Mouse (Mus musculus): Measurements from ENCODE around the gene Casc4. TPM values are rescaled to one million over a fixed set of nuclear protein-coding genes. Genes with fewer than 3 reads are reported as not detected.
A peak's percentile ranks its signal among the peaks of the same experiment; 100 is the strongest.

Casc4 gene
- total RNA-seq (2021): 100 to 1,000 TPM in 1 of 2 experiments, 10 to 100 TPM in 1; 97.9 to 115 TPM

DNA sequence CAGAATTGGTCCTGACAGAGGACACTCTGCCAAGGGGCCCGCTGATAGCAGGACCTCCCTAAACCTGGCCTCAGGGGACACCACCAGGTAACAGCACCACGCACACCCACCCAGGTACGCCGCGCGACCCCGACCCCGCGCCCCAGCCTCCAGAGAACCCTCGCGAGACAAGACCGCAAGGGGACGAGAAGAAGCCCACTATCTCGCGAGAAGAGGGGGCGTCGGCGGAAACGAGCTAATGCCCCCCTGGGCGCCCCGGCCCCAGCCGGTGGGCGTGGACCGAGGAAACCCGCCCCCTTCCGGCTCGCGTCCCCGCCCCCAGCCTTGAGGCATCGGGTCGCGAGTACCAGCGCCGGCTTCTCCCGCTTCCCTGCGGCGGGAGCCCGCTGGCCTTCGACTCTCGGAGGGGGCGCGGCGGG is at the start of gene Casc4:
Gene Casc4, plus strand, starts transcription at position 339 of the 419 bp plus-strand sequence.
- DNase-seq: peak; percentile 80 to 82

DNA sequence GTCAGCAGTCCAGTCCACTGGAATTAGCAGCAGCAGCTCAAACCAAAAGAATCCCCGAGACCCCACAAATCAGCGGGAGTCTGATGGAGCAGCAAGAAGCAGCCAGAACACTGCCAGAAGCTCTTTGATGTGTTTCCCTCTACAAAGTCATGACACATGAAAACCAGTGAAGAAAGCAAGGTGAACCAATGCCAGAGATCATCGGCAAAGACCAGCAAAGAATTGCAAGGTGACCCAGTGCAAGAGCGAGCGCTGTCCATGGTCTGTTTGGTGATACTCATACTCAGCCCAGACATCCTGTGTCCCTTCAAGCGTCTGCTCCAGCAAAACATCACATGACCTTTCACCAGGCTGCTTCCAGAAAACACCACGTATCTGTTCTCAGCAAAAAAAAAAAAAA is 45.0 kb upstream of the Casc4 start:
- DNase-seq: no peak

DNA sequence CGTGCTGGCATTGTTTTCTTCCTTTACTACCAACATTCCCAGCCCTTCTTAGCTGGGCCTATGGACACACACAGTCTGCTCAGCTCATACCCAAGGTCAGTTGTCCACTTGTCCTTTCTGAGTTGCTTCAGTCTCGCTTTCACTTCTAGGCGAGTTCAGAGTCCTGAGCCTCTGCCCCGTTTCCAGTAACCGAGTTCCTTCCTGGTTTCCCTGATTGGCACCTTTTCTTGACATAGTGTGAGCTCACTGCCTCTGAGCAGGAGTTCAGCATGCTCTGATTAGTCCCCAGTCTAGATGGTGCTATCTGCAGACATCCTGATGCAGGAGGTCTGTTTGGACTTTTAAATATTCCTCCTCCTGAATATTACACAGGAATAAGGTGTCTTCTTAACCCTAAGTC is 42.1 kb upstream of the Casc4 start:
- DNase-seq: no peak

DNA sequence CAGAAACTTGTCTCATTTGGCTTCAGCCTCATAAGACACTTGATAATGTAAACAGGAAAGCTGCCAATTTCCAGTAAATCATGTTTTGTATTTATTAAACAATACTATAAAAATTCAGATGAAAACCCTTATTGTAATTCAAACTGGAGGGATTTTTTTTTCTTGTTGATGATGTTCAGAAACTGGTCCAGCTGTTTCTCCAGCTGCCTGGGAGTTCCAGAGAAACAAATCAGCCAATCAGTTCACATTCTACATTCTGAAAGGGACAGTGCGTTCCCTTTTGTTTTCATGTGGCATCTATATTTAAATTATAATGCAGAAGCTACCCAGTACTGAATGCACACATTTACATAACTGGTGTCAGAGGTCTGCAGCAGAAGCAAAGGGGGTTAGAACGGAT is 40.6 kb upstream of the Casc4 start:
- no peak for DNase-seq

DNA sequence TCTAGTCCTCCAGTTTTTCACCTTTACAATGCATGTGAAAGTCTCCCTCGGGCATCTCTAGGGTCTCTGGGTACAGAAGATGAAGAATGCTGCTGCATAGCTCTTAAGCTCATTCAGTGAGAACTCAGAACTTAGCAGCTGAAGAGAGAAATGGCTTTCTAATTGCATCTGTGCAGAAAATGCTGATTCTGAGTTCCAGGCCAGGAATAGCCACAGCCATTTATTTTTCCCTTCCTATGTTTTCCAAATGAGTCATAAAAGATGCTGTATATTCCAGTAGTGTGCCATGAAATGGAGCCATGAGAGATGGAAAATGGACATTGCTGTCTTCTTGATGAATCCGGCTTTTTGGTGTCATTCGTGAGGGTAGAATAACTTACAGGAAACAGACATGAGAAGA is 38.4 kb upstream of the Casc4 start:
- DNase-seq: no peak

DNA sequence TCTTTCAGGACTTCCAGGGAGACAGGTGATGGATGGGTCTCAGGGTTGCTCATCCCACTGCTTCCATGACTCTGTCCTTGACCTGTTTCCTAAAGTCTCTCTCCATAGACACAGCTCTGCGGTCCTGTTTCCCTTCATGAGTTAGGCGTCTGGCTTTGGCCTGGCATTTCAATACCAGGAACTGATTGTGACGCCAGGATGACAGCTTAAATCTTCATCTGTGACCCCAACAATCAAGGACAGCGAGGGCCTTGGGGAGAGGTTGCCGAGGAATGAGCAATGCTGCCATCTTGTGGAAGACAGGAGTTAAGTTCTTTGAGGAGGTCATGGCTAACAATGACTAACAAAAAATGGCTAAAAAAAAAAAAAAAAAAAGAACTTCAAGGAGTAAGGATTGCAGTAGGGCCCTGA is 34.3 kb upstream of the Casc4 start:
- DNase-seq: peak; percentile 38 to 53

DNA sequence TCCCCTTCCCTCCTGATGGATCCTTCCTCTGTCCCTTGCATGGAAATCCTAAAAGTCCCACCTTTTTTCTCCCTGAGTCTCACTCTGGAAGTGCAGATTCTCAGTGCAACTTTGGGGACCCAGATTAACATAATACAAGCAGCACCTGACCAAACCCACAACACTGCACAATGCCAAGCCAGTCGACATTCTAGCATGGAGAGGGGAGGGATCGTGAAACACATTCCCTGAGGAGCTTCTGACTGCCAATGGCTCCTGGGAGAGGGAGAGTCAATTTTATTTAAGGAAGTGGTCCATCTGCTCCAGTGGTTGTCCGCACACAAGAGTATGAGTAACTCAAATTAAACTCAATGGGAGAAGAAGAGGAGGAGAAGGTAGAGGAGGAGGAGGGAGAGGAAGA is 31.8 kb upstream of the Casc4 start:
- DNase-seq: no peak

DNA sequence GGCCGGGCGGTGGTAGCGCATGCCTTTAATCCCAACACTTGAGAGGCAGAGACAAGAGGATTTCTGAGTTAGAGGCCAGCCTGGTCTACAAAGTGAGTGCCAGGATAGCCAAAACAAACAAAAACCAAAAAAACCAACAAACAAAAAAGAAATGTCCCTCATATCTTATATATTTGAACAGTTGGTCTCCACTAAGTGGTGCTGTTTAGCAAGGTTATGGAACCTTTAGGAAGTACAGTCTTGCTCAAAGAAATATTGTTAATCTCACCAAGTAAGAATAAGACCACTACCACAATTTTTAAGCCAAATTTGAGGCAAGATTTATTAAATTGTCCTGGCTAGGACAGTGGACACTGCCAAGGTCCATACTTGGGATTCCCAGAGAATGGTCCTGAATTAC is 25.3 kb upstream of the Casc4 start:
- no peak for DNase-seq

DNA sequence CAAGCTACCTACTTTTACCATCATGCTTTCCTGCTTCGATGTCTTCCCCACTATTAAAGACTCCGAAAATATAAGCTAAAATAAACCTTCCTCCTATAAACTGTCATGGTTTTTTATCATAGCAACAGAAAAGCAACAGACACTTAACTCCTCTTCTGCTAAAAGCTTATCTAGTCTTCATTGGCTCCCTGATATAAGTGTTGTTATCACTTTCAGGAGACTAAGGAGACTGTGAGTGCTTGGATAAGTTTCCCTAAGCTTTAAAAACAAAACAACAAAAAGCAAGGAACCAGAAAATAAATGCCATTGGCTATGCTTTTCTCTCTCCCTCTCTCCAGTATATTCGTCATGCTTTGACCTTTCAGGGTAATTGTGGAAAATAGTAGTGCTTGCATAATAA is 24.5 kb upstream of the Casc4 start:
- no peak for DNase-seq

DNA sequence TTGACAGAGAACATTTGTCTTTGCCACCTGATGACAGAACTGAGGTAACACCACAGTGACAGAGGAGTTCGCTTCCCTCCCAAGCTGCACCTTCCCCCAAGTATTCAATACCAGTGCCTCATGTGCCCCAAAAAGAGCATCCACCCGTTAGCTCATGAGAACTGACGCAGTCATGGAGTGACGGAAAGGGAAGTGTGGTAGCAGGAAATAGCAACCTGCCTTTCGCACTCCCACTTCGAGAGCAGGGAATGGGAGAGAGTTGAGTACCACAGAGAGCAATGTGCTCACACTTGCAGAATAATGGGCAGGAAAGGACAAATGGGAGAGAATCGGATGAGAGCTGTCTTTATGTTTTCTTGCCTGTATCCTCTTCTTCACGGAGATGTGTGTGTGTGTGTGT is 20.7 kb upstream of the Casc4 start:
- no peak for DNase-seq

DNA sequence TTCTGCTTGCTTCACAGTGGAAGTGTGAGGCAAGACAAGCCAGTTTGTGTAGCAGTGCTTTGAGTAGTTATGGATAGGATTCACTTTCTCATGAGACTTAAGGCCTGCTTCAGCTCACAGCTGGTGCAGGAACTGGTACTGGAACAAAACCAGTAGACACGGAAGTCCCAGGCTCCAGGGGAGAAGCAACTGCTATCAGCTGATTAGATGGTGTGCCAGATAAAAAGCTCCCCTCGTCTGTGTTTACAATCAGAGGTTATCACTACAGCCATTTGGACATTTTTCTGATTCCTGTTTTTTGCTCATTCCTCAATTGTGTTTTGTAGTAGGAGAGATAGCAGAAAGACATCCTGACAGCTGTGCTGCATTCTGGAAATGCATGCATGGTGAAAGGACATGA is 14.7 kb upstream of the Casc4 start:
- DNase-seq: no peak

DNA sequence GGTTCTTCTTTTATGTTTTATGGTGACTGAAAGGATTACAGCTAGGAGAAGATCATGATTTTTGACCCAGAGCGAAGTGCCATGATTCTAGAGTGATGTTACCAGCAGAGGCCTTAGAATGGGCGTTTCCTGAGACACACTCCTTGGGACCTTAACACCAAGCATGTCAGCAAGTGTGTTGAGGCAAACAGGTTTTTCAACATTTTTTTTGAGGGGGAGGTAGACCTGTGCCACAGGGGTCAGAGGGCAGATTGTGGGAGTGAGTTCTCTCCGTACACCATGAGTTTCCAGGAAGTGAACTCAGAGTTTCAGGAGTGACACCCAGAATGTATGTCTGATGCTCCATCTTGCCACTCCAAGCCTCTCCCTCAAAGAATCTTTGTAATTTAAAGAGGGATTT is 12.8 kb upstream of the Casc4 start:
- DNase-seq: no peak

DNA sequence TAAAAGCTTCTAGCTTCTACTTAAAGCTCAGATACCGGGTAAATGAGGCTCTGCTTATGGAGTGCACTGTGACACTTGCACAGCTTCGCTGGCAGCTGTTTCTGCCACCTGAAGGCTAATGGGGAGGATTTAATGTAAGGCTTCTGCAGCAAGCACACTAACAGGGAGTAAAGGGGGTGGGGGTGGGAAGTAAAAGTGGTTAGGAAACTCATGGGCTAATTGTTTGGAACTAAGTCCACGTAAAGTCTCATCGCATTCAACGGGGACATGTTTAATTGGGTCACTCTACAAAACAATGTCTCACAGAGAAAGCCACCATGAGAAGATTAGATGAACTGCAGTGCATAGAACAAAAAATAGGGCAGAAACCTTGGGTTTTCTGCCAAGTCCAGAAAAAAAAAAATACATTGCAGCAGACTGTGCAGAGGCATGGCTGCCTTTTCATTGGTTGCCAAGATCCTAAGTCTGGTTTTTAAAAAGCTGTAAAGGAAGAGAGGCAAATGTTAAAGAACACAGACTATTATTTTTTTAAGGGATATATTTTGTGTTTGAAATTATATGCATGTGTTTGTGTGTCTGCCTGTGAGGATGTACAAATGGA is 7.3 kb upstream of the Casc4 start:
- no peak for DNase-seq

DNA sequence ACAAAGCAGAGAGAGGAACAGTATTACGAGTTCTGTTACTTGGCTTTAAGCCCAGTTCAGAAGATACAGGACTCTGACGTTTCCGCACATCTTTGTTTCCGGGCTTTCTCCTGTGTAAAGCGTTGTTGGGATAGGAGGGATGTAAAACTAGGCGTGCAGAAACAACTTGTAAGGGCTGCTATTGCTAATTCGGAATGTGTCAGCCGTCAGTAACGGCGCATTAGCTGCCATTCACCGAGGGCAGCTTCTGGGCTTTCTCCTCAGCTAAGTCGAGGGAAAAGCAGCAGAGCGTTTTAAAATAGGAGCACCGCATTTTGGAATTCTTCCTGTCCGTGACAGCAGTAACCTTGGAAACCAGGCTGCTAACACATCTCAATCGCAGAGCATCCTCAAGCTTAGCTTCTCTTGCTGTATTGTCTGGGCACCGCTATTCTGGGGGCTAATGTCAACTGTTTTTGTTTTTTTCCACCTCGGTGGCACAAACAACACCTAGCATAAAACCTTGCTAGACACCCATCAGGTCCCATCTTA is 634 bp upstream of the Casc4 start:
- peak; percentile 49 to 56 for DNase-seq

DNA sequence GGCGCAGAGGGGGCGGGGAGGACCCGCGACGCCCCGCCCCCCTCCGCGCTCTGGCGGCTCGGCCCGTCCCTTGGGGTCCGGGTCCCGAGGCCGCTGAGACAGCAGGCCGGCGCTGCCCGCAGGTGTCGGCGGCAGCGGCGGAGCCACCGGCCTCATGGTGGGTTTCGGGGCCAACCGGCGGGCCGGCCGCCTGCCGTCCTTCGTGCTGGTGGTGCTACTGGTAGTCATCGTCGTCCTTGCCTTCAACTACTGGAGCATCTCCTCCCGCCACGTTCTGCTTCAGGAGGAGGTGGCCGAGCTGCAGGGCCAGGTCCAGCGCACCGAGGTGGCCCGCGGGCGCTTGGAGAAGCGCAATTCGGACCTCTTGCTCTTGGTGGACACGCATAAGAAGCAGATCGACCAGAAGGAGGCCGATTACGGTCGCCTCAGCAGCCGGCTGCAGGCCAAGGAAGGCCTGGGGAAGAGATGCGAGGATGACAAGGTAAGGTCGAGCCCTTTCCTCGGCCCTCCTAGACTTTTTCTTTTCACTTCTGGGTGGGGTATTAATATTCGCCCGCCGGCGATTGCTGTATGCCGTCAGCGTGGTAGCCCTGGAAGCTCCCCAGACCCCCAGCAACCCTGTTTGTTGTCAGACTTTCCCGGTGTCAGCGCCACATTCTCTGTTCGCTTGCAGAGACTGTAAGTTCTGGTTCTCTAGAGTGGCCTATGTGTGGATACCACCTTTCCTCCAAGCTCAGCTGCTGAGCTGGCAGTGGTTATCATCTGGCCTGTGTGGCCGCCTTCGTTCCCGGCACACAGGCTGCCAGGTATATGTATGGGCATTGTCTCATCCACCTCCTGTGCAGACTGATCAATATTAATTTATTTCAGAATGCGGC is 520 bp downstream of the Casc4 start:
- peak in 1 of 2 experiments; percentile 55 for DNase-seq

DNA sequence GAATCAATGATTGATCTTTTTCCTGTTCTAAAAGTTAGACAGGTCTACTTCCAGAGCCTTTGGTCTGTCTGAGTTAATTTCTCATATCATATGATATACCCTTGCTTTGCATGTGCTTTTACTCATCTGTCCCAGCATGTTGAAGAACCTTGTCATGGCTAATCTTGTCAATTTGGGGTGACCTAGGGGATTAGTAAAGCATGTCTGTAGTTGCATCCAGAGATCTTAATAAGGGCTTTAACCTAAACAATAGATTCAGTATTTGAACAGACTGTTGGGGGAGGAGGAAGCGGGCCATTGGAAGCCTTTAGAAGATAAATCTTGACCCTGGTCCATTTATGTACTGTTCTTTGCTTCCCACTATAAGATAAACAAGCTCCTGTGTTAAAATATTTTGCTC is 12.7 kb downstream of the Casc4 start:
- no peak for DNase-seq

DNA sequence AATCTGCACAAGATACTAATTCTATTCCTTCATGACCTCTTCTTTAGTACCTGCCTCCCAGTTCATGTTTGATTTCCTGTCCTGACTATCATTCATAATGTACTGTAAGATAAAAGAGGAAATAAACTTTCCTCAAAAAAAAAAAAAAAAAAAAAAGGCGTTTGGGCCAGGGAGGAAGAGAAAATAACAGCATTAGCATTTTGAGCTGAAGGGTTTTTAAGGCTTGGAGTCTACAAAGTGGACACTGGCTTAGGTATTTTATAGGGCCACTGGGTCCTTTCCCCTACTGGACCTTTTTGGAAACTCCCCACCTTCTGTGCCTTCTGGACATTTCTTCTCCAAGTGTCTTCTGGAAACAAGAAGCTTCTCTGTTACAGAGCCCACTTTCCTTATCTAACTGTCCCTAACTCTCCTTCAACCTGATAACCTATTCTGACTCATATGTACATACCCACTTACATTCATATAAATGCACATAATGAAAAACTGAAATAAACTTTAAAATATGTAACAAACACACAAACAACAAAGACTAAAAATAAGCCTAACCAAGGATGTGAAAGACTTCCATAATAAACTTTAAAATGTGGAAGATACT is 18.8 kb downstream of the Casc4 start:
- DNase-seq: no peak

DNA sequence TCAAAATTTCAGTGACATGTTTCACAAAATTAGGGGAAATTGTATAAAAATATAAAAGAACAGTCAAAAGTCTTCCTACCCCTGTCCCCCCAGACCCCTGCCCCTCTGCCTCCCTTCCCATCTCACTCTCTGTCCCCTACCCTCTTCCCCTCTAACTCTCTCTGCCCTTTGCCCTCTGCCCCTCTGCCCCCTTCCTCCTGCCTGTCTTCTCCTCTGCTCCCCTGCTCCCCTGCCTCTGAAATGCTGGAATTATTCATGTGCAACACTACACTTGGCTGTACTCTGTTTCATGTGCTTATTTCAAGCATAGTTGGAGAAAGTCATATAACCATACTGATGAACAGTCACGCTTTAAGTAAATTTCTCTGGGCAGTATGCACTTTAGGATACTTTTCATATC is 19.6 kb downstream of the Casc4 start:
- DNase-seq: no peak

DNA sequence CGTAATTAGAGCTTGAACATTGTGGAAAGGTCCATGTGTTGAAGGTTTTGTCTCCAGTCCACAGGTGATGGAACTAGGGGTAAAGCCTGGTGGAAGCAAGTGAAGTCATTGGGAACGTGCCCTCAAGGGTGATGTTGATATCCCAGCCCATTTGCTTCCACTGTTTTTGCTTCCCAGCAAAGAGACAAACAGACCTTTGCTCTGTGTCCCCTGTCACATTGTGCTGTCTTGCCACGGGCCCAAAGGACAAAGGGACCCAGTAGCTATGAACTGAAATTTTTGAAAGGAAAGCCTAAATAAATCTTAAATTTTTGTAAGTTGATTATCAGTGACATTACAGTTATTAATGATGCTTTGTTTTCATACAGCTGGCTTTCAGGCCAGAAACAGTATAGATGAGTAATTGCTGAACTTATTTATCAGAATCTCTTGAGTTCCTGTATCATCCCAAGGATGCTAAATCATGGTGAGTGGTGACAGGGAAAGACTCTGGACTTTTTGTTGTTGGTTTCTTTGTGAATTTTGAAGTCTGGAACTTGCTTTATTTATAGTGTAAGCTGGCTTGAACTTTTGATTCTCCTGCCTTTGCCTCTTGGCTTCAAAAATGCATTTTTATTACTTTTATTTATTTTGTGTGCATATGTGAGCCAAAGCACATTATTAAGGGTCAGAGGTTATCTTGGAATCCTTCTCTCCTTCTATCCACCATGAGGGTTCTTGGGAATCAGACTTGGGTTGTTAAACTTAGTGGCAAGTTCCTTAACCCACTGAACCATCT is 22.1 kb downstream of the Casc4 start:
- DNase-seq: no peak

DNA sequence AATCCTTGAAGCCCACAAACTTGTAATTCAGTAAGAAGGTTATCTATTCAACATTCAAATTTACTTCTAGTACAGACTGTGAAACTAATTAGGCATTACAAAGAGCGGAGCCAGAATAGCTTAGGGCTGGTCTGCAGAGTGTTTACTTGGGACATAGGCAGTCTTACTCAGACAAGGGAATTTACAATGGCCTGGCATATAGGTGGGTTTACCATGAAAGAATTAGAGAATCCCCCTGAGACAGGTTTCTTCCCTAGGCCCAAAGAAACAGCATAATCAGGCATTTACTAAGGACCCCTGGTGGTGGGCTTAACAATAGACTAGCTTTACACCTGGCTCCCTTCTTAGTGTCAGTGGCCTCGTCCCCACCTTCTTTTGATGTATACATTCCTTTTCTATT is 28.5 kb downstream of the Casc4 start:
- DNase-seq: no peak

DNA sequence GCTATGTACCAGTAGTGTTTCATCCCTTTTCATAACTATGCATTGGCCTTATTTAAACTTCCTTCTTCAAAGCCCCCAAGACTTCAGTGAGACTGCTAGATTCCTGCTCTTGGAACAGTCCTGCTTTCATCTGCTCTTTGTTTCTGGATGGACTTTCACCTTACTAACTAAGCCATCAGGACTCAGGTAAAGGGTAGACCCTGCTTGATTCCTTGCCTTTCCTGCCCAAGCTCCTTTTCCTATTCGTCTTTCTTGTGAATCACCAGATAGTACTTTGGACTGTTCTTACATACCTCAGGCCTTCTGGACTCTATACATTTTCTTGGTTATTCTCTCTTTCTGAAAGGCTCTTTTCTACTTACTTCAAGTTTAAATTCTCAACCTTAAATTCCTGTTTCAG is 30.1 kb downstream of the Casc4 start:
- DNase-seq: no peak

DNA sequence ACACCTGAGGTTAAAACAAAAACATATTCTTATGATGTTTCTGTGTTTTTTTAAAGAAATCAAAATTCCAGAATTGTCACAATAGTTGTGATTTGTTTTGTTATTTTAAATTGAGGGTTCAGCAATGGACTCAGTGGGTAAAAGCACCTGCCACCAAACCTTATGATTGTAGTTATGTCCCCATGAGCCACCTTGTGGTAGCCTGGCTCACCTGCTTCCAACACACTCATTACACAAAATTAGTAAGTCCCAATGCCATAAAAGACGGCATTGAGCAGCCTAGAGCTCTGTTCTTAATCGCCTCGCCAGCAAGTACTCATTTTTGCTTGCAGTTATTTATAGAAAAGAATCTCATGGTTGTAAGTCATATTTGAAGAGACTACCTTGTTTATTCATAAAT is 43.2 kb downstream of the Casc4 start:
- DNase-seq: no peak
